Mouse (Mus musculus): ENCODE measurements around the gene Osbpl5.

DNA sequence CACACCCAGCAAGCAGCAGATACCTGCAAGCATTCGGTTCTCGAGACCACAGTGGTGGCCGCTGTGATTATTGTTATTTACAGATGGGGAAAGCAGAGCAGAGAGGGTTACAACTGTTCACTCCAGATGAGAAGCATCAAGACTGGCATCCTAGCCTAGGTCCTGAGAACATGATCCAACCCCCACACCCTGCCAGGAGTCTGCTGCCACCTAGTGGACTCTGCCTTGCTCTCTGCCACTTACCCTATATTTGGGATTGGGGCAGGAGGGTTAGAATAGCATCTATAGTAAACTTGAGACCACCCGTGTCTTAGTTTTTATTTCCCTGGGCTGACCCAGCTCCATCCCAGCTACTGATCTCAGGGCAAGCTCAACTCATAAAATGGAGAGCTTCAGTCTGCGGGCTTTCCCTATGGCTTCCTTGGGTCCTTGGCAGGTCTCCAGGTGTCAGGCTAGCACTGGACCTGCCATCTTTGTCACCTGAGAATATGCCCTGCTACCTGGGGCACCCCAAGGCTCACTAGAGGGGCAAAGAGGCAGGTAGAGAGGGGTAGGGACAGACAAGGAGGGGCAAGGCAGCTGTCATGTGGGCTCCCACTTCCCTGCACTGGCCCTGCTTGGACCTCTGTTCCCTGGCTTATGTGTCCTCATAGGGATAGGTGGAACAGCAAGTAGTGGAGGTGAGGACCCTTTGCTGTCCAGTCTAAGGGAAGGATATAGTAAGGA lies 2.6 kb downstream of the Osbpl5 start:
- TF ChIP-seq POLR2A (IDR thresholded peaks at IDR 0.05; ENCODE audit: control insufficient read depth, low read depth, low read length) (no peak), CTCF (IDR thresholded peaks at IDR 0.05; ENCODE audit: control insufficient read depth, insufficient read depth, insufficient replicate concordance, low read depth, low read length) (peak; percentile 57; the same call in 1 of the 2 replicates)

All from testis, adult 2 months (tissue).